Mouse (Mus musculus) thymus, postnatal 14 days (tissue): ENCODE data around the gene Trim62.

Source experiments
- DNase-seq: peaks from one replicate; pipeline ENCODE4 v3.0.0; 2021

Gene Trim62

GRCm38 (mm10) chr4:128883379-128883781 lies at the start of gene Trim62:
Gene Trim62, plus strand, starts transcription at chr4:128883580.
- peak; percentile 77 for DNase-seq

- DNase-seq = no peak
Measured at GRCm38 (mm10) chr4:128838202-128838601, 45.2 kb upstream of the Trim62 start.

GRCm38 (mm10) chr4:128839811-128840738 lies 43.3 kb upstream of the Trim62 start:
- DNase-seq = no peak

GRCm38 (mm10) chr4:128841259-128841658 lies 42.1 kb upstream of the Trim62 start:
- no peak for DNase-seq

GRCm38 (mm10) chr4:128844566-128844965 lies 38.8 kb upstream of the Trim62 start:
- DNase-seq = no peak

- DNase-seq = no peak
Measured at GRCm38 (mm10) chr4:128845367-128845973, 37.9 kb upstream of the Trim62 start.

- no peak for DNase-seq
Measured at GRCm38 (mm10) chr4:128848961-128849360, 34.4 kb upstream of the Trim62 start.

- no peak for DNase-seq
Measured at GRCm38 (mm10) chr4:128849686-128850085, 33.7 kb upstream of the Trim62 start.

- no peak for DNase-seq
Measured at GRCm38 (mm10) chr4:128852266-128852887, 31.0 kb upstream of the Trim62 start.

GRCm38 (mm10) chr4:128853117-128853516 lies 30.3 kb upstream of the Trim62 start:
- no peak for DNase-seq

- no peak for DNase-seq
Measured at GRCm38 (mm10) chr4:128855613-128856040, 27.8 kb upstream of the Trim62 start.

- no peak for DNase-seq
Measured at GRCm38 (mm10) chr4:128857212-128857611, 26.2 kb upstream of the Trim62 start.

- DNase-seq = peak; percentile 72
Measured at GRCm38 (mm10) chr4:128858226-128858625, 25.2 kb upstream of the Trim62 start.

GRCm38 (mm10) chr4:128858878-128859277 lies 24.5 kb upstream of the Trim62 start:
- no peak for DNase-seq

- no peak for DNase-seq
Measured at GRCm38 (mm10) chr4:128872992-128873391, 10.4 kb upstream of the Trim62 start.

GRCm38 (mm10) chr4:128874062-128874461 lies 9.3 kb upstream of the Trim62 start:
- no peak for DNase-seq

GRCm38 (mm10) chr4:128875439-128875838 lies 7.9 kb upstream of the Trim62 start:
- DNase-seq = no peak

GRCm38 (mm10) chr4:128877520-128877919 lies 5.9 kb upstream of the Trim62 start:
- DNase-seq = no peak

GRCm38 (mm10) chr4:128878901-128879491 lies 4.4 kb upstream of the Trim62 start:
- no peak for DNase-seq

GRCm38 (mm10) chr4:128883801-128884710 lies 676 bp downstream of the Trim62 start:
- peak; percentile 44 for DNase-seq

- DNase-seq = no peak
Measured at GRCm38 (mm10) chr4:128884711-128885095, 1.3 kb downstream of the Trim62 start.

- DNase-seq = no peak
Measured at GRCm38 (mm10) chr4:128885540-128885939, 2.2 kb downstream of the Trim62 start.
